Mouse (Mus musculus) adrenal gland, postnatal 25 days (tissue): ENCODE measurements around the gene Nxpe2. TPM values are rescaled to one million over a fixed set of nuclear protein-coding genes. Genes with fewer than 3 reads are reported as not detected.

Experiments used
- DNase-seq: peaks from one replicate; pipeline ENCODE4 v3.0.0; 2021; ENCODE audit warnings: mixed read lengths
- total RNA-seq: library from RNA; stranded (reverse); gene quantifications from 2 replicates; pipeline ENCODE4 v1.2.3, GENCODE M21; 2021

Nxpe2 gene
- total RNA-seq, 1 experiment from 2014 or later: 0.85 TPM

DNA sequence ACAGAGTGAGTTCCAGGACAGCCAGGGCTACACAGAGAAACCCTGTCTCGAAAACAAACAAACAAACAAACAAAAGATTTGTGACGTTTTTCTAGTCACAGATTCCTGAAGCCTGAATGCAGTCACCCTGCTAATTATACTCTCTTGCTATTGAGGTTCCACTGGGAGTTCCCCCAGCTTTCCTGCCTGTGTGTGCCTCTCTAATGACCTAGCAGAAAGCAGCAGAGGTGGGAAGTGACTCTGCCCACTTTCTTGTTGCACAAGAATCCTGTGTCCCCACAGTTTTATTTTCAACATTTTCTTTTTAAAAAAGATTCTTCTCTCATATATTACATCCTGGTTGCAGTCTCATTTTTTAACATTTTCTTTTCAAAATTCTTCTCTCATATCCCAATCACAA is 58.5 kb downstream of the Nxpe2 start:
- no peak for DNase-seq

DNA sequence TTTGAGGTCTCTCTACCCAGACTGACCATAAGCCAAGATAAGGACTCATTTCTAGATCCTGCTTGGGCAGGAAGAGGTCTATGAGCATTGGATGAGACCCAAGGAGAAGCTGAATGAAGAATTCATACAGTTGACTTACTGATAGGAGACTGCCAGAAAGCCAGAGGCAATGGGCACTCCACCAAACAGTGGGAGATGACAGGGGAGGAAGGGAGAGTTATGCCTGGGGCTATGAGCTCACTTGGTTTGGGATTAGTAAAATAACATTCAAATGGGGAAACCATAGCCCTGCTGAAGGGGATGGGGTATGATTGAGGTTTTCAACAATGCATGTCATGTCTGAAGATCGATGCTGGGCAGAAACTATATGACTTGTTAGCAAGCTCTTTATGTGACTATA is 63.0 kb downstream of the Nxpe2 start:
- DNase-seq: no peak

GRCm38 (mm10) chr9:48284221-48284620 is 69.0 kb downstream of the Nxpe2 start:
- DNase-seq: no peak

DNA sequence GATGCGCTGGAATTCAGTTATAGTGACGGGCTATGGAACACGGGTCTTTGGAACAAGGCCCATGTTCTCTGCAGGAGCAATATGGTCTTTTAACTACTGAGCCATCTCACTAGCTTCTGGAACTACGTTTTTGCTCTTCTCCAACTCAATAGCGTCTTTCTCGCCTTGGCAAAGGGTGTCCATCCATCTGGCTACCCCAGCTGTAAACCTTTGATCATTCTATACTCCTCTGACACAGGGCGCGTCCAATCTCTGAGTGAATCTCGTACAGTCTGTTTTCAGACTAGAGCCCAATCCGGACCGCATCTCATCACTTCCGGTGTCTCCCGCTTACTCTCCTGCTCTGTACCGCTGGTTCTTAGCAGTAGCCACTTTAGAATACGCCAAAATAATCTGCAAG is 76.4 kb downstream of the Nxpe2 start:
- no peak for DNase-seq

Other genes starting within 250 kb of the Nxpe2 start
- gene Nxpe4, start 191.4 kb downstream of the Nxpe2 start, total RNA-seq: 2.9 and 5.9 TPM in 2 replicates
- 112 and 121 TPM in 2 replicates for gene Rexo2, start 127.2 kb upstream of the Nxpe2 start, total RNA-seq
- gene Rbm7, start 141.8 kb upstream of the Nxpe2 start, total RNA-seq: 64.6 and 70.8 TPM in 2 replicates
- gene Gm5617, start 142.0 kb upstream of the Nxpe2 start, total RNA-seq: 54.3 and 55.8 TPM in 2 replicates